Mouse (Mus musculus) B cell, adult 2 months (primary cell): Measurements from ENCODE around the gene Otulin.

ENCODE experiments used
- DNase-seq, 2 experiments: peaks; one replicate each; pipeline ENCODE4 v3.0.0; 2022

Gene Otulin

GRCm38 (mm10) chr15:27630601-27631383, at the start of gene Otulin:
Gene Otulin (minus strand): TSS chr15:27630693.
- DNase-seq: peak; percentile 99

GRCm38 (mm10) chr15:27678511-27678910, 48.0 kb upstream of the Otulin start:
- DNase-seq: no peak

- DNase-seq: no peak
These were observed 47.3 kb upstream of the Otulin start for GRCm38 (mm10) chr15:27677801-27678200.

- DNase-seq: no peak
These were observed 45.7 kb upstream of the Otulin start for GRCm38 (mm10) chr15:27676211-27676610.

- DNase-seq: no peak
These were observed 44.6 kb upstream of the Otulin start for GRCm38 (mm10) chr15:27675122-27675521.

- DNase-seq: no peak
These were observed 43.5 kb upstream of the Otulin start for GRCm38 (mm10) chr15:27674041-27674440.

- DNase-seq: no peak
These were observed 42.7 kb upstream of the Otulin start for GRCm38 (mm10) chr15:27673151-27673550.

GRCm38 (mm10) chr15:27672259-27672658, 41.8 kb upstream of the Otulin start:
- DNase-seq: no peak

- DNase-seq: no peak
These were observed 41.2 kb upstream of the Otulin start for GRCm38 (mm10) chr15:27671612-27672245.

- peak; percentile 29 to 36 for DNase-seq
These were observed 40.2 kb upstream of the Otulin start for GRCm38 (mm10) chr15:27670708-27671107.

- DNase-seq: no peak
These were observed 39.5 kb upstream of the Otulin start for GRCm38 (mm10) chr15:27669931-27670411.

GRCm38 (mm10) chr15:27669276-27669675, 38.8 kb upstream of the Otulin start:
- DNase-seq: no peak

GRCm38 (mm10) chr15:27668557-27668956, 38.1 kb upstream of the Otulin start:
- no peak for DNase-seq

GRCm38 (mm10) chr15:27668001-27668461, 37.5 kb upstream of the Otulin start:
- DNase-seq: no peak

- no peak for DNase-seq
These were observed 36.5 kb upstream of the Otulin start for GRCm38 (mm10) chr15:27666911-27667539.

- no peak for DNase-seq
These were observed 35.0 kb upstream of the Otulin start for GRCm38 (mm10) chr15:27665392-27665911.

GRCm38 (mm10) chr15:27664126-27664525, 33.6 kb upstream of the Otulin start:
- DNase-seq: peak in 1 of 2 experiments; percentile 37

GRCm38 (mm10) chr15:27662699-27663098, 32.2 kb upstream of the Otulin start:
- no peak for DNase-seq

- DNase-seq: no peak
These were observed 31.2 kb upstream of the Otulin start for GRCm38 (mm10) chr15:27661696-27662095.

- peak; percentile 92 to 94 for DNase-seq
These were observed 29.2 kb upstream of the Otulin start for GRCm38 (mm10) chr15:27659592-27660244.

GRCm38 (mm10) chr15:27659143-27659542, 28.6 kb upstream of the Otulin start:
- no peak for DNase-seq

- DNase-seq: no peak
These were observed 27.9 kb upstream of the Otulin start for GRCm38 (mm10) chr15:27658356-27658755.

GRCm38 (mm10) chr15:27657866-27658265, 27.4 kb upstream of the Otulin start:
- DNase-seq: no peak
